Mouse (Mus musculus) heart, embryonic 16.5 days (tissue): ENCODE data around the gene Ier3. TPM values are rescaled to one million over a fixed set of nuclear protein-coding genes. Genes with fewer than 3 reads are reported as not detected.

Source experiments
- microRNA-seq: library from miRNA; unstranded; fragments of <30 nt; microRNA quantifications from one replicate; pipeline ENCODE4, GENCODE M21; 2017
- polyA plus RNA-seq: library from polyadenylated mRNA; unstranded; fragments of >200 nt; fragmentation: Nextera tagmentation; extraction: Ambion mirVana; gene quantifications from 2 replicates; pipeline ENCODE4 v1.2.1, GENCODE M21; 2015

Gene Ier3
- polyA plus RNA-seq, 1 experiment from 2014 or later = 62.6 TPM

Small RNAs within 50 kb of the gene (microRNA-seq; reads per million reads assigned to microRNA genes)
- gene Gm28033 = 2.0 reads per million, percentile 4 among the genes with 10 or more reads in this experiment

Other genes starting within 250 kb of the Ier3 start
- 1.1 and 14.0 TPM in 2 replicates for gene Sfta2, start 220.1 kb upstream of the Ier3 start, polyA plus RNA-seq
- not detected in 2 replicates for gene Gm9573, start 195.0 kb upstream of the Ier3 start, polyA plus RNA-seq
- gene Mucl3, start 178.0 kb upstream of the Ier3 start, polyA plus RNA-seq = 0.29 and 0.42 TPM in 2 replicates
- 12.8 and 17.1 TPM in 2 replicates for gene Vars2, start 154.1 kb upstream of the Ier3 start, polyA plus RNA-seq
- 29.6 and 30.8 TPM in 2 replicates for gene Gtf2h4, start 147.9 kb upstream of the Ier3 start, polyA plus RNA-seq
- gene Ddr1, start 117.1 kb upstream of the Ier3 start, polyA plus RNA-seq = 110 and 129 TPM in 2 replicates
- 119 and 134 TPM in 2 replicates for gene Flot1, start 1.5 kb downstream of the Ier3 start, polyA plus RNA-seq
- 634 and 654 TPM in 2 replicates for gene Tubb5, start 16.6 kb downstream of the Ier3 start, polyA plus RNA-seq
- gene Mdc1, start 19.8 kb downstream of the Ier3 start, polyA plus RNA-seq = 14.7 and 15.0 TPM in 2 replicates
- gene Nrm, start 39.6 kb downstream of the Ier3 start, polyA plus RNA-seq = 45.9 and 46.9 TPM in 2 replicates
- gene Ppp1r18, start 43.9 kb downstream of the Ier3 start, polyA plus RNA-seq = 19.6 and 20.1 TPM in 2 replicates
- gene Dhx16, start 58.1 kb downstream of the Ier3 start, polyA plus RNA-seq = 27.4 and 29.2 TPM in 2 replicates
- 33.7 and 34.6 TPM in 2 replicates for gene 2310061I04Rik, start 75.7 kb downstream of the Ier3 start, polyA plus RNA-seq
- 41.1 and 45.5 TPM in 2 replicates for gene Atat1, start 88.4 kb downstream of the Ier3 start, polyA plus RNA-seq
- gene Mrps18b, start 94.7 kb downstream of the Ier3 start, polyA plus RNA-seq = 70.1 and 77.3 TPM in 2 replicates
- gene Ppp1r10, start 94.8 kb downstream of the Ier3 start, polyA plus RNA-seq = 25.3 and 28.7 TPM in 2 replicates
- 63.2 and 66.5 TPM in 2 replicates for gene Abcf1, start 148.1 kb downstream of the Ier3 start, polyA plus RNA-seq
- gene Gnl1, start 158.2 kb downstream of the Ier3 start, polyA plus RNA-seq = 34.5 and 36.6 TPM in 2 replicates
- 13.5 and 15.6 TPM in 2 replicates for gene Prr3, start 158.6 kb downstream of the Ier3 start, polyA plus RNA-seq
- gene H2-T24, start 198.9 kb downstream of the Ier3 start, polyA plus RNA-seq = 1.8 and 2.5 TPM in 2 replicates
- 9.6 and 19.7 TPM in 2 replicates for gene H2-T23, start 211.2 kb downstream of the Ier3 start, polyA plus RNA-seq
- 10.1 and 12.6 TPM in 2 replicates for gene H2-T22, start 221.1 kb downstream of the Ier3 start, polyA plus RNA-seq
- not detected in 2 replicates for gene Gm6034, start 221.3 kb downstream of the Ier3 start, polyA plus RNA-seq
- 0.24 TPM in 1 of 2 replicates, not detected in the other for gene Gm11127, start 236.7 kb downstream of the Ier3 start, polyA plus RNA-seq